Mouse (Mus musculus) activated CD4-positive, CD25-positive, alpha-beta regulatory T cell, adult 9 weeks (primary cell): ENCODE measurements around the gene D17Wsu92e. TPM values are rescaled to one million over a fixed set of nuclear protein-coding genes. Genes with fewer than 3 reads are reported as not detected.

Experiments used
- polyA plus RNA-seq: library from polyadenylated mRNA; unstranded; fragments of 100-300 nt; shearing (Covaris generic); gene quantifications from one replicate; pipeline ENCODE4 v1.2.1, GENCODE M21; 2017

Gene D17Wsu92e
- 5.4 TPM for polyA plus RNA-seq

DNA sequence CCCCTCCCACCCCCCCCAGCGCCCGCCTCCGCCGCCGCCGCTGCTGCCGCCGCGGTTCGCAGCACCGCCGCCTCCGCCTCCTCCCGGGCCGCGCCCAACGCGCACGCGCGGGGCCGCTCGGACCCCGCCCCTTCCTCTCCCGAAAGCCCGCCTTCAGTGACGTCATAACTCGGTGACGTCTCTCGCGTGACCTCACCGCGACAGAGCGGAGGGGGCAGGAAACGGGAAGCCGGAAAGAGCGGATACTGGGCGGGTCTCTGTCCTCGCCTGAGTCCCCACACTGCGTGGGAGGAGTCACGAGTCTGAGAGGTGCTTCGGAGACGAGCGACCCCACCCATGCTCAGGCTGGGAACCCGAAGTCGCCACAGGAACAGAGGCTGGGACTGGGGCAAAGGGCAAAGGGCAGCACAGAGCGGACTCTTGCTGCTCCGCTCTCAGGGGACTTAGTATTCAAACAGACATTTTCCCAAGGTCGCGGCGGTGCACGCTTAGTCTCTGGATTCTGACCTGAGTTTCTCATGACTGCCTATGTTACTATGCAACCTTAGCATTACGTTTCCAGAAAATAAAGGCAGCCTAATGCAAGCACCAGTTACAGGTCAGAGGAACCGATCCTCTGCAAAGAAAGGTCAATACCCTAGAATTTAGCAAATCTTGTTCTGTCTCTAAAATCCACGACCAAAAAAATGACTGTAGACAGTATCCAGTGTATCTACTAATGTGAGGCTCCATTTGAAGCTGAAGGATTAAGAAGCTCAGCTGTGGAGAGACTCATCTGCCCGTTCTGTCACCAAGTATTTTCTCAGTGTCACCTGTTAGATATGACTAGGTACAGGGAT is at the start of gene D17Wsu92e:
TSS of gene D17Wsu92e (minus strand) at position 81 of the 839 bp plus-strand sequence.

DNA sequence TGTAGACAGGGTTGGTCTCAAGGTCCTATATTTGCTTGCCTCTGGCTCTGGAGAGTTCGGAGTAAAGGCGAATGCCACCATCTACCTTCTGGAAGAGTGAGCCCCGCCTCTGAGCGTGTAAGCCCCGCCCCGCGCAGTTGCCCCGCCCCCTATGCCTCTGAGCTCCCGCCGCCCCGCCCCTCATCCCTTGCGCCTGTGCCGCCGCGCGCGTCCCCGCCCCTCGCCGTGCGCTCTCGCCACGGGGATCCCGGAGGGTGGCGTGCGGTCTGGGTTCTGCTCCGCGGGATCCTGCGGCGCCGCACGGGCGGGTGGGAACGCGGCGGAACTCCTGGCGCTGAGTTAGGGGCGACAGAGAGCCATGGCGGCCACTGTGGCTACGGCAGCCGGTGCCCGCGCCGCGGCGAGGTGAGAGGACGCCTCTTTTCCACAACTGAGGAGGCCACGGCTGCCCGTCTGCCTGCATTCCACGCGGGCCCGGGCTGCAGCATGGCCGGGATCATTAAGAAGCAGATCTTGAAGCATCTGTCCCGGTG is 35.9 kb upstream of the D17Wsu92e start, which contains the start of gene Uhrf1bp1:
TSS of gene Uhrf1bp1 (plus strand) at position 177 of the 533 bp plus-strand sequence.

DNA sequence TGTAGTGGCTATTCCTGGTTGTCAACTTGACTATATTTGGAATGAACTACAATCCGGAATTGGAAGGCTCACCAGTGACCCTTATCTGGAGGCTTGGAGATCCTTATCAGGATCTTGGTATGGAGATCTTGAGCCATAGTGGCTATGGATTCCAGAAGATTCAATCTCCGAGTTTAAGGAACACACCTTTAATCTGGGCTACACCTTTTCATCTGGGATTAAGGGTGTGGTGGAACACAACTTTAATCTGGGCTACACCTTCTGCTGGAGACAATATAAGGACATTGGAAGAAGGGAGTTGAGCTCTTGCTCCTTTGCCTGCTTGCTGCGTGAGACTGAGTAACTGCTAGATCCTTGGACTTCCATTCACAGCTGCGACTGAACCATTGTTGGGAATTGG is 17.4 kb upstream of the D17Wsu92e start, which contains the start of gene Snrpc:
TSS of gene Snrpc (plus strand) at position 301 of the 400 bp plus-strand sequence.

DNA sequence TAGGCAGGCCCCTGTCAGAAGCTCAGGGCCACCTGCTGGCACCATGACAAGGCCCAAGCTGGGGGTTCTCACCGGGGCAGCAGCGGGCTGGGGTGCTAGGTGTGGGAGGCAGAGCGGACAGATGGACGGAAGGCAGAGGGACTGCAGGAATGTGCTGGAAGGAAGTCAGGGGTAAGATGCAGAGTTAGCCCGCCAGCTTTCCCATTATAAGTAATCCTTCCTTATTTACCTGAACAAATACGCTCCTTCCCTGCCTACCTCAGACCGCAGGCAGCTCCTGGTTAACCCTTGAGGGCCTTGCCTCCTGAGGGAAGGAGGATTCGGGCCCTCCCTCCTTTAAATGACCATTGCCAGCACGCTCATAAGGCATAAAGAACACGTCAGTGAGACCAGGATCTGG is 91.7 kb downstream of the D17Wsu92e start, which contains the start of gene Spdef:
TSS of gene Spdef (minus strand) at position 186 of the 400 bp plus-strand sequence.

Other genes starting within 250 kb of the D17Wsu92e start
- gene Nudt3, start 197.2 kb downstream of the D17Wsu92e start, polyA plus RNA-seq, result 12.0 TPM
- gene RPS10-NUDT3, start 185.4 kb downstream of the D17Wsu92e start, polyA plus RNA-seq, result not detected
- gene Rps10, start 184.0 kb downstream of the D17Wsu92e start, polyA plus RNA-seq, result 1,378 TPM
- gene Pacsin1, start 165.1 kb downstream of the D17Wsu92e start, polyA plus RNA-seq, result 59.0 TPM
- not detected for gene Spdef, start 91.7 kb downstream of the D17Wsu92e start, polyA plus RNA-seq
- gene Snrpc, start 17.5 kb upstream of the D17Wsu92e start, polyA plus RNA-seq, result 203 TPM
- 3.7 TPM for gene Uhrf1bp1, start 35.8 kb upstream of the D17Wsu92e start, polyA plus RNA-seq
- gene Anks1, start 88.7 kb upstream of the D17Wsu92e start, polyA plus RNA-seq, result 5.5 TPM
- gene Taf11, start 89.2 kb upstream of the D17Wsu92e start, polyA plus RNA-seq, result 47.5 TPM